Mouse (Mus musculus) hindbrain, embryonic 12.5 days (tissue): Measurements from ENCODE around the gene Crb1. TPM values are rescaled to one million over a fixed set of nuclear protein-coding genes. Genes with fewer than 3 reads are reported as not detected.

ENCODE experiments used
- ATAC-seq: fragments of 200-750 bp; cut with Nextera tagmentation; 2 replicates; pipeline ENCODE4 v1.8.0; 2017; ENCODE audit warnings: moderate TSS enrichment; ENCODE audit not compliant: low FRiP score
- H3K27ac ChIP-seq: fragments of 300-500 bp; sonication (generic); 2 replicates; pipeline ENCODE4 v1.5.1; 2016; ENCODE audit warnings: mild to moderate bottlenecking
- H3K27me3 ChIP-seq: fragments of 300-500 bp; sonication (generic); 2 replicates; pipeline ENCODE4 v1.6.1; 2016; ENCODE audit warnings: mild to moderate bottlenecking
- H3K36me3 ChIP-seq: fragments of 300-500 bp; sonication (generic); 2 replicates; pipeline ENCODE4 v1.6.1; 2016; ENCODE audit warnings: mild to moderate bottlenecking
- H3K4me1 ChIP-seq: fragments of 300-500 bp; sonication (generic); 2 replicates; pipeline ENCODE4 v1.6.1; 2016
- H3K4me2 ChIP-seq: fragments of 300-500 bp; sonication (generic); replicated peaks from 2 replicates; pipeline ENCODE4 v1.6.1; 2016; ENCODE audit warnings: mild to moderate bottlenecking
- H3K4me3 ChIP-seq: fragments of 300-500 bp; sonication (generic); 2 replicates; pipeline ENCODE4 v1.5.1; 2016; ENCODE audit warnings: mild to moderate bottlenecking
- H3K9ac ChIP-seq: fragments of 300-500 bp; sonication (generic); 2 replicates; pipeline ENCODE4 v1.6.1; 2016; ENCODE audit warnings: mild to moderate bottlenecking, moderate library complexity
- H3K9me3 ChIP-seq: fragments of 300-500 bp; sonication (generic); replicated peaks from 2 replicates; pipeline ENCODE4 v1.6.1; 2016; ENCODE audit warnings: mild to moderate bottlenecking
- WGBS: fragments of 180-500 bp; shearing (Covaris S2); methylation state at CpG from one replicate; pipeline ENCODE4 v1.1.7; 2016; 5-methylcytosine and 5-hydroxymethylcytosine counted together
- polyA plus RNA-seq: library from polyadenylated mRNA; unstranded; fragments of >200 nt; fragmentation: Nextera tagmentation; extraction: Ambion mirVana; gene quantifications from 2 replicates; pipeline ENCODE4 v1.2.1, GENCODE M21; 2016

Gene Crb1
- polyA plus RNA-seq, 1 experiment from 2014 or later: 3.0 TPM

- no peaks in the 10 kb centered on the region for H3K36me3 ChIP-seq
- no peak for ATAC-seq
- WGBS: 23% methylated on average over 5 of the region's 5 CpGs
Measured at GRCm38 (mm10) chr1:139194428-139195028, 182.4 kb downstream of the Crb1 start.

GRCm38 (mm10) chr1:139194011-139194410, 182.9 kb downstream of the Crb1 start:
- ATAC-seq: peak; percentile 56; the same call in 1 of the 2 replicates

More at GRCm38 (mm10) chr1:139194428-139195028, 182.4 kb downstream of the Crb1 start:
- no peak overlapping the region for H3K4me2 ChIP-seq
- no peaks in the 10 kb centered on the region for H3K27me3 ChIP-seq
- H3K4me3 ChIP-seq: no peak overlapping the region
- peaks cover 13% of the 10 kb centered on the region for H3K4me1 ChIP-seq
- no peak overlapping the region for H3K27ac ChIP-seq
- no peak overlapping the region for H3K9ac ChIP-seq
- no peaks in the 10 kb centered on the region for H3K9me3 ChIP-seq

GRCm38 (mm10) chr1:139192635-139193034, 184.3 kb downstream of the Crb1 start:
- no peak for ATAC-seq
- Histone ChIP-seq H3K4me3 (no peak overlapping the region), H3K27ac (no peak overlapping the region), H3K9ac (no peak overlapping the region), H3K4me2 (no peak overlapping the region), H3K36me3 (no peaks in the 10 kb centered on the region), H3K4me1 (peaks cover 13% of the 10 kb centered on the region), H3K9me3 (no peaks in the 10 kb centered on the region), H3K27me3 (no peaks in the 10 kb centered on the region)
- WGBS: 71% methylated on average over 3 of the region's 3 CpGs

More at GRCm38 (mm10) chr1:139194011-139194410, 182.9 kb downstream of the Crb1 start:
- no peak overlapping the region for H3K4me3 ChIP-seq
- H3K9ac ChIP-seq: no peak overlapping the region
- H3K36me3 ChIP-seq: no peaks in the 10 kb centered on the region
- H3K27me3 ChIP-seq: no peaks in the 10 kb centered on the region
- H3K27ac ChIP-seq: no peak overlapping the region
- H3K9me3 ChIP-seq: no peaks in the 10 kb centered on the region
- WGBS: 44% methylated on average over 2 of the region's 2 CpGs
- H3K4me2 ChIP-seq: no peak overlapping the region
- H3K4me1 ChIP-seq: peaks cover 13% of the 10 kb centered on the region

GRCm38 (mm10) chr1:139180481-139181149, 196.3 kb downstream of the Crb1 start:
- ATAC-seq: no peak

GRCm38 (mm10) chr1:139179707-139180106, 197.2 kb downstream of the Crb1 start:
- Histone ChIP-seq H3K27ac (no peak overlapping the region), H3K27me3 (no peaks in the 10 kb centered on the region), H3K4me1 (no peaks in the 10 kb centered on the region), H3K4me2 (no peak overlapping the region), H3K36me3 (no peaks in the 10 kb centered on the region), H3K4me3 (no peak overlapping the region), H3K9me3 (no peaks in the 10 kb centered on the region), H3K9ac (no peak overlapping the region)
- no peak for ATAC-seq
- WGBS: 79% methylated on average over 1 of the region's 1 CpGs

More at GRCm38 (mm10) chr1:139180481-139181149, 196.3 kb downstream of the Crb1 start:
- Histone ChIP-seq H3K9me3 (no peaks in the 10 kb centered on the region), H3K9ac (no peak overlapping the region), H3K27ac (no peak overlapping the region), H3K36me3 (no peaks in the 10 kb centered on the region), H3K4me2 (no peak overlapping the region), H3K27me3 (no peaks in the 10 kb centered on the region), H3K4me3 (no peak overlapping the region), H3K4me1 (no peaks in the 10 kb centered on the region)
- WGBS: 65% methylated on average over 6 of the region's 6 CpGs

- Histone ChIP-seq H3K27ac (no peak overlapping the region), H3K36me3 (0 out of 2 replicates have a peak, but pooled peaks cover 12% of the 10 kb centered on the region), H3K27me3 (no peaks in the 10 kb centered on the region), H3K4me1 (no peaks in the 10 kb centered on the region), H3K9ac (no peak overlapping the region), H3K4me2 (no peak overlapping the region), H3K9me3 (no peaks in the 10 kb centered on the region), H3K4me3 (no peak overlapping the region)
- no peak for ATAC-seq
- WGBS: 82% methylated on average over 3 of the region's 3 CpGs
Measured at GRCm38 (mm10) chr1:139174058-139174832, 202.7 kb downstream of the Crb1 start.

GRCm38 (mm10) chr1:139162814-139163213, 214.1 kb downstream of the Crb1 start:
- no peak overlapping the region for H3K4me2 ChIP-seq
- no peak overlapping the region for H3K4me3 ChIP-seq
- ATAC-seq: no peak
- no peaks in the 10 kb centered on the region for H3K27me3 ChIP-seq
- no peak overlapping the region for H3K9ac ChIP-seq
- WGBS: 38% methylated on average over 5 of the region's 5 CpGs
- H3K27ac ChIP-seq: no peak overlapping the region
- H3K36me3 ChIP-seq: no peaks in the 10 kb centered on the region
- no peaks in the 10 kb centered on the region for H3K9me3 ChIP-seq
- H3K4me1 ChIP-seq: no peaks in the 10 kb centered on the region

- no peak overlapping the region for H3K9ac ChIP-seq
- no peaks in the 10 kb centered on the region for H3K27me3 ChIP-seq
- H3K4me2 ChIP-seq: no peak overlapping the region
- 41% methylated on average over 3 of the region's 3 CpGs for WGBS
- H3K27ac ChIP-seq: no peak overlapping the region
- H3K36me3 ChIP-seq: no peaks in the 10 kb centered on the region
- no peaks in the 10 kb centered on the region for H3K4me1 ChIP-seq
- H3K9me3 ChIP-seq: no peaks in the 10 kb centered on the region
- H3K4me3 ChIP-seq: no peak overlapping the region
- ATAC-seq: 0 out of 2 replicates have a peak, but pooled peaks have one; percentile 57
Measured at GRCm38 (mm10) chr1:139161619-139162018, 215.3 kb downstream of the Crb1 start.

- no peaks in the 10 kb centered on the region for H3K9me3 ChIP-seq
- H3K36me3 ChIP-seq: no peaks in the 10 kb centered on the region
- no peak overlapping the region for H3K9ac ChIP-seq
- no peaks in the 10 kb centered on the region; the same call in 1 of the 2 replicates for H3K4me1 ChIP-seq
- no peak for ATAC-seq
- no peaks in the 10 kb centered on the region for H3K27me3 ChIP-seq
- no peak overlapping the region for H3K4me3 ChIP-seq
- no peak overlapping the region for H3K4me2 ChIP-seq
- WGBS: 30% methylated on average over 3 of the region's 3 CpGs
- no peak overlapping the region for H3K27ac ChIP-seq
Measured at GRCm38 (mm10) chr1:139156397-139156796, 220.5 kb downstream of the Crb1 start.

- peak; percentile 65; the same call in 1 of the 2 replicates for ATAC-seq
- H3K9ac ChIP-seq: no peak overlapping the region
- H3K9me3 ChIP-seq: no peaks in the 10 kb centered on the region
- H3K36me3 ChIP-seq: no peaks in the 10 kb centered on the region
- H3K4me2 ChIP-seq: no peak overlapping the region
- WGBS: 36% methylated on average over 6 of the region's 6 CpGs
- H3K27me3 ChIP-seq: no peaks in the 10 kb centered on the region
- no peaks in the 10 kb centered on the region; the same call in 1 of the 2 replicates for H3K4me1 ChIP-seq
- H3K4me3 ChIP-seq: no peak overlapping the region
- H3K27ac ChIP-seq: peak overlapping the region; percentile 70
Measured at GRCm38 (mm10) chr1:139153493-139153892, 223.4 kb downstream of the Crb1 start.

- no peak overlapping the region for H3K4me2 ChIP-seq
- no peak overlapping the region for H3K4me3 ChIP-seq
- no peak overlapping the region for H3K9ac ChIP-seq
- no peaks in the 10 kb centered on the region for H3K9me3 ChIP-seq
- no peaks in the 10 kb centered on the region for H3K27me3 ChIP-seq
- peak overlapping the region; percentile 40; the same call in 1 of the 2 replicates for H3K27ac ChIP-seq
- H3K36me3 ChIP-seq: no peaks in the 10 kb centered on the region
- peak; percentile 57 for ATAC-seq
- WGBS: 46% methylated on average over 2 of the region's 2 CpGs
- H3K4me1 ChIP-seq: no peaks in the 10 kb centered on the region; the same call in 1 of the 2 replicates
Measured at GRCm38 (mm10) chr1:139153006-139153405, 223.9 kb downstream of the Crb1 start.
